Mouse (Mus musculus): ENCODE measurements at regions not wholly inside any gene's neighbourhood (a gene's known extent, or its start where the extent isn't known, plus 50 kb on each side); places are given as distances from the start of the nearest gene placed in this dataset.

GRCm38 (mm10) chr2:71623134-71623533 lies 76.6 kb upstream of the Dlx2 start:
- peaks cover 33% of the 10 kb centered on the region for H3K4me1 ChIP-seq
- no peaks in the 10 kb centered on the region for H3K36me3 ChIP-seq
- no peak overlapping the region for H3K27ac ChIP-seq (replicated peaks)
- H3K4me2 ChIP-seq = no peak overlapping the region
- no peak overlapping the region for H3K9ac ChIP-seq (replicated peaks)
- H3K4me3 ChIP-seq (replicated peaks) = no peak overlapping the region
- ATAC-seq (ENCODE audit: low FRiP score) = no peak
- no peaks in the 10 kb centered on the region for H3K9me3 ChIP-seq (replicated peaks)
- 74% methylated on average over 2 of the region's 2 CpGs for WGBS
- 0 out of 2 replicates have a peak, but pooled peaks cover 4% of the 10 kb centered on the region for H3K27me3 ChIP-seq (replicated peaks)

GRCm38 (mm10) chr2:71625298-71625902 lies 78.8 kb upstream of the Dlx2 start:
- no peak overlapping the region for H3K9ac ChIP-seq (replicated peaks)
- H3K4me2 ChIP-seq = no peak overlapping the region
- peaks cover 52% of the 10 kb centered on the region for H3K4me1 ChIP-seq
- ATAC-seq (ENCODE audit: low FRiP score) = no peak
- no peaks in the 10 kb centered on the region for H3K9me3 ChIP-seq (replicated peaks)
- WGBS = 33% methylated on average over 7 of the region's 7 CpGs
- 0 out of 2 replicates have a peak overlapping the region, but pooled peaks have one; percentile 9 for H3K27ac ChIP-seq (replicated peaks)
- H3K4me3 ChIP-seq (replicated peaks) = no peak overlapping the region
- H3K27me3 ChIP-seq (replicated peaks) = 0 out of 2 replicates have a peak, but pooled peaks cover 4% of the 10 kb centered on the region
- H3K36me3 ChIP-seq = no peaks in the 10 kb centered on the region

GRCm38 (mm10) chr2:71626404-71626803 lies 79.8 kb upstream of the Dlx2 start:
- H3K4me1 ChIP-seq = peaks cover 52% of the 10 kb centered on the region
- H3K27ac ChIP-seq (replicated peaks) = peak overlapping the region; percentile 75
- H3K4me2 ChIP-seq = peak overlapping the region; percentile 44
- no peaks in the 10 kb centered on the region for H3K9me3 ChIP-seq (replicated peaks)
- H3K4me3 ChIP-seq (replicated peaks) = no peak overlapping the region
- no peak overlapping the region for H3K9ac ChIP-seq (replicated peaks)
- 55% methylated on average over 12 of the region's 12 CpGs for WGBS
- no peak for ATAC-seq (ENCODE audit: low FRiP score)
- H3K27me3 ChIP-seq (replicated peaks) = 0 out of 2 replicates have a peak, but pooled peaks cover 4% of the 10 kb centered on the region
- no peaks in the 10 kb centered on the region for H3K36me3 ChIP-seq

GRCm38 (mm10) chr2:71627097-71627755 lies 80.7 kb upstream of the Dlx2 start:
- Histone ChIP-seq H3K36me3 (no peaks in the 10 kb centered on the region), H3K9me3 (replicated peaks) (no peaks in the 10 kb centered on the region), H3K9ac (replicated peaks) (no peak overlapping the region), H3K4me1 (peaks cover 52% of the 10 kb centered on the region), H3K4me3 (replicated peaks) (no peak overlapping the region), H3K4me2 (peak overlapping the region; percentile 44), H3K27me3 (replicated peaks) (no peaks in the 10 kb centered on the region), H3K27ac (replicated peaks) (peak overlapping the region; percentile 75)
- peak; percentile 63 for ATAC-seq (ENCODE audit: low FRiP score)
- WGBS = 10% methylated on average over 14 of the region's 14 CpGs

- Histone ChIP-seq H3K4me1 (peaks cover 52% of the 10 kb centered on the region), H3K9me3 (replicated peaks) (no peaks in the 10 kb centered on the region), H3K27ac (replicated peaks) (peak overlapping the region; percentile 70), H3K4me3 (replicated peaks) (peak overlapping the region; percentile 42), H3K4me2 (peak overlapping the region; percentile 81), H3K36me3 (no peaks in the 10 kb centered on the region), H3K9ac (replicated peaks) (peak overlapping the region; percentile 39; the same call in 1 of the 2 replicates), H3K27me3 (replicated peaks) (no peaks in the 10 kb centered on the region; the same call in 1 of the 2 replicates)
- WGBS = 5% methylated on average over 7 of the region's 7 CpGs
- peak; percentile 15; the same call in 1 of the 2 replicates for ATAC-seq (ENCODE audit: low FRiP score)
Measured at GRCm38 (mm10) chr2:71628821-71629220, 82.3 kb upstream of the Dlx2 start.

GRCm38 (mm10) chr2:71629301-71630142 lies 83.0 kb upstream of the Dlx2 start:
- Histone ChIP-seq H3K9me3 (replicated peaks) (no peaks in the 10 kb centered on the region), H3K27me3 (replicated peaks) (no peaks in the 10 kb centered on the region; the same call in 1 of the 2 replicates), H3K4me3 (replicated peaks) (peak overlapping the region; percentile 42), H3K36me3 (no peaks in the 10 kb centered on the region), H3K27ac (replicated peaks) (peak overlapping the region; percentile 70), H3K9ac (replicated peaks) (peak overlapping the region; percentile 39), H3K4me1 (peaks cover 51% of the 10 kb centered on the region), H3K4me2 (peak overlapping the region; percentile 81)
- ATAC-seq (ENCODE audit: low FRiP score) = peak; percentile 44; the same call in 1 of the 2 replicates
- WGBS = under 1% methylated on average over 43 of the region's 43 CpGs

GRCm38 (mm10) chr2:71630143-71630463 lies 83.5 kb upstream of the Dlx2 start:
- peak overlapping the region; percentile 70 for H3K27ac ChIP-seq (replicated peaks)
- no peaks in the 10 kb centered on the region for H3K9me3 ChIP-seq (replicated peaks)
- WGBS = 9% methylated on average over 3 of the region's 3 CpGs
- H3K9ac ChIP-seq (replicated peaks) = peak overlapping the region; percentile 39
- H3K27me3 ChIP-seq (replicated peaks) = no peaks in the 10 kb centered on the region; the same call in 1 of the 2 replicates
- no peaks in the 10 kb centered on the region for H3K36me3 ChIP-seq
- peak overlapping the region; percentile 81 for H3K4me2 ChIP-seq
- H3K4me1 ChIP-seq = peaks cover 45% of the 10 kb centered on the region
- peak overlapping the region; percentile 42 for H3K4me3 ChIP-seq (replicated peaks)
- ATAC-seq (ENCODE audit: low FRiP score) = 0 out of 2 replicates have a peak, but pooled peaks have one; percentile 20

- Histone ChIP-seq H3K4me3 (replicated peaks) (no peak overlapping the region), H3K4me2 (no peak overlapping the region), H3K27me3 (replicated peaks) (no peaks in the 10 kb centered on the region; the same call in 1 of the 2 replicates), H3K4me1 (peaks cover 20% of the 10 kb centered on the region), H3K27ac (replicated peaks) (no peak overlapping the region), H3K36me3 (no peaks in the 10 kb centered on the region), H3K9me3 (replicated peaks) (no peaks in the 10 kb centered on the region), H3K9ac (replicated peaks) (no peak overlapping the region)
- WGBS = 88% methylated on average over 6 of the region's 6 CpGs
- ATAC-seq (ENCODE audit: low FRiP score) = no peak
Measured at GRCm38 (mm10) chr2:71633471-71633870, 86.9 kb upstream of the Dlx2 start.

GRCm38 (mm10) chr2:71634471-71634870 lies 87.9 kb upstream of the Dlx2 start:
- Histone ChIP-seq H3K9ac (replicated peaks) (no peak overlapping the region), H3K4me2 (no peak overlapping the region), H3K9me3 (replicated peaks) (no peaks in the 10 kb centered on the region), H3K27ac (replicated peaks) (no peak overlapping the region), H3K4me1 (peaks cover 11% of the 10 kb centered on the region), H3K4me3 (replicated peaks) (no peak overlapping the region), H3K36me3 (no peaks in the 10 kb centered on the region), H3K27me3 (replicated peaks) (no peaks in the 10 kb centered on the region; the same call in 1 of the 2 replicates)
- 93% methylated on average over 3 of the region's 3 CpGs for WGBS
- ATAC-seq (ENCODE audit: low FRiP score) = no peak

GRCm38 (mm10) chr2:71636134-71636533 lies 89.6 kb upstream of the Dlx2 start:
- Histone ChIP-seq H3K36me3 (no peaks in the 10 kb centered on the region), H3K9ac (replicated peaks) (no peak overlapping the region), H3K4me3 (replicated peaks) (no peak overlapping the region), H3K27ac (replicated peaks) (no peak overlapping the region), H3K27me3 (replicated peaks) (no peaks in the 10 kb centered on the region; the same call in 1 of the 2 replicates), H3K9me3 (replicated peaks) (no peaks in the 10 kb centered on the region), H3K4me1 (peaks cover 2% of the 10 kb centered on the region; the same call in 1 of the 2 replicates), H3K4me2 (no peak overlapping the region)
- 82% methylated on average over 4 of the region's 4 CpGs for WGBS
- ATAC-seq (ENCODE audit: low FRiP score) = no peak

- WGBS = 28% methylated on average over 4 of the region's 4 CpGs
- H3K4me1 ChIP-seq = peaks cover 2% of the 10 kb centered on the region; the same call in 1 of the 2 replicates
- no peaks in the 10 kb centered on the region for H3K36me3 ChIP-seq
- H3K27me3 ChIP-seq (replicated peaks) = no peaks in the 10 kb centered on the region; the same call in 1 of the 2 replicates
- ATAC-seq (ENCODE audit: low FRiP score) = peak; percentile 45; the same call in 1 of the 2 replicates
- H3K4me2 ChIP-seq = no peak overlapping the region
- no peak overlapping the region for H3K27ac ChIP-seq (replicated peaks)
- H3K9ac ChIP-seq (replicated peaks) = no peak overlapping the region
- H3K4me3 ChIP-seq (replicated peaks) = no peak overlapping the region
- no peaks in the 10 kb centered on the region for H3K9me3 ChIP-seq (replicated peaks)
Measured at GRCm38 (mm10) chr2:71636590-71636989, 90.0 kb upstream of the Dlx2 start.
